Mouse (Mus musculus) Patski (cell line): ENCODE measurements at regions not wholly inside any gene's neighbourhood (a gene's known extent, or its start where the extent isn't known, plus 50 kb on each side); places are given as distances from the start of the nearest gene placed in this dataset.

Experiments
- ATAC-seq: fragments of 100-300 bp; one replicate; pipeline ENCODE4 v1.8.0; 2021
- CTCF ChIA-PET: fragments of 350-600 bp; sonication (Branson Sonifier 250); formaldehyde crosslinking; loops from one replicate; lab custom pipeline; 2022; ENCODE audit warnings: inconsistent platforms; lab: Charles Lee
- POLR2A ChIA-PET: fragments of 350-600 bp; sonication (Branson Sonifier 250); formaldehyde crosslinking; loops from one replicate; lab custom pipeline; 2022; ENCODE audit warnings: antibody characterized with exemption, inconsistent platforms; lab: Charles Lee
- DNase-seq: peaks from one replicate; pipeline ENCODE4 v3.0.0-alpha.2; 2011; ENCODE audit warnings: low read depth, low spot score
- H3K27me3 ChIP-seq: fragments of 371-371 bp; one replicate; pipeline ENCODE4 v1.5.1; 2021
- CTCF ChIP-seq: fragments of 100-300 bp; IDR thresholded peaks from one replicate; pipeline ENCODE4 v1.5.1; 2021
- in situ Hi-C: fragments of 300-500 bp; cut with MboI; formaldehyde crosslinking; loops from 3 replicates; pipeline ENCODE4 v1.11.1; 2018; ENCODE audit warnings: low pct_unique_long_range_greater_than_20kb, mixed read lengths

DNA sequence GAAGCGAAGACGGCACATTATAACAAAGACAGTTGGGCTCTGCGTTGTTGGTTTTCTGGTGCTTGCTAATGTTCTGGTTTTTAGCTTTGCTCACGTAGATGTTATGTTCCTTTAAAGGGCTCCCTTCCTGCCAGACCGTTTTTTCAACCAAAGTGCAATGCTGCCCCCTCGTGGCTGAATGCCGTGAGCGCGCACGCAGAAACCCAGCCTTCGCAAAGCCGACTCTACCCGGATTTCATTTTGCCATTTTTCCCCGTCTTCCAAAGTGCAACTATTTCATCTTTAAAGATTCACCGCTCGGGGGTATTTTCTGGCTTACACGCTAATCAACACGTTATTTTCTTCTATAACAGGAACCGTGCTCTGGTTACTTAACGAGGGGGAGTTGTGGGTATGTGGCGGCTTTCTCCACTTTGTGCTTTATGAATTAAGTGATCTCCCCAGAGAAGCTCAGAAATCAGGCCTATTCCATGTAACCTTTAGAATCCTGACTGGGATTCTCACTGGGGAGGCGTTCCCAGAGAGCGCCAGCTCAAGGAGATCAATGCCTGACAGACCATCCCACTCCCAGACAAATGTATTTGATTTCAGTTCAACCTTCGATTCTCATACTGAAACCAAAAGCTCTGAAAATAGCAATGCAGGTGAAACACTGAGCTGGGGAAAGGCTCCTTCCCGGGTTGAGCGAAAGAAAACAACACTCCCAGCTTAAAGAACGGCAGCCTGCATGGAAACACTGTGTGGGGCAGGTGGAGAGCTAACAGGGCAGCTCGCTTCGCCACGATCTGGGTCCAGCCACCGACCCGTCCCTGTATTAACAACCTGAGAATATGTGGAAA, 318.0 kb upstream of the Noct start:
- in situ Hi-C loops = loop anchor here (5.0 to 10.0 kb wide), 4 partner anchors 211 to 1814 kb away; no protein-coding TSS in a partner anchor
- DNase-seq (peak; percentile 51), ATAC-seq (peak; percentile 94)
- no peaks in the 10 kb centered on the region for H3K27me3 ChIP-seq
- ChIA-PET CTCF (interaction anchor here (1.2 to 1.9 kb wide), 9 partner anchors 13 to 606 kb away, joined by 3 to 12 read pairs (median 4); no protein-coding TSS in a partner anchor), POLR2A (no interaction called here)
- peak; percentile 99 for TF ChIP-seq CTCF

DNA sequence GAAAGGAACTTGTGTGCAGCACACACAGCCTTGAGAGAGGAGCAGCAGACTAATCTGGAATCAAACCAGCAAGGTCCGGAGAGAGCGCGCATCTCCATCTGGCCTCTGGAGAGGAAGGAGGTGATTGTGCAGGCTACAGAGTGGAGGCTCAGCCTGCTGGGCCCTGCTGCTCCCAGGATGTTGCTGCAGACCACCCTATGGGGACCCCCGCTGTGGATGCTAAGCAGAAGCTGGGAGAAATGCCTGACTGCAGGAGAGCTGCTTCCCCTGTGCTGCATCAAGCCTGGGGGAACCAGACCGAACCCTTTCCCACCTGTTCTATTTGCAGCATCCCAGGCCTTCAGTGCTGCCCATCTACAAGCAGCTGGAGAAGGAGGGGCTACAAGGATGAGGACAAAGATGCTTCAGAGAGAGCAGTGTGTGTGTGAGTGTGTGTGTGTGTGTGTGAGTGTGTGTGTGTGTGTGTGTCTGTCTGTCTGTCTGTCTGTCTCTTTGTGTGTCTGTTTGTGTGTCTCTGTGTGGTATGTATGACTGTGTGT, 311.2 kb upstream of the Noct start:
- H3K27me3 ChIP-seq = no peaks in the 10 kb centered on the region
- no peak for DNase-seq
- ATAC-seq = no peak
- no peak for TF ChIP-seq CTCF
- in situ Hi-C loops = loop anchor here (10.0 kb wide), 1 partner anchor 262 kb away; no protein-coding TSS in a partner anchor
- POLR2A ChIA-PET = no interaction called here
- CTCF ChIA-PET = no interaction called here

DNA sequence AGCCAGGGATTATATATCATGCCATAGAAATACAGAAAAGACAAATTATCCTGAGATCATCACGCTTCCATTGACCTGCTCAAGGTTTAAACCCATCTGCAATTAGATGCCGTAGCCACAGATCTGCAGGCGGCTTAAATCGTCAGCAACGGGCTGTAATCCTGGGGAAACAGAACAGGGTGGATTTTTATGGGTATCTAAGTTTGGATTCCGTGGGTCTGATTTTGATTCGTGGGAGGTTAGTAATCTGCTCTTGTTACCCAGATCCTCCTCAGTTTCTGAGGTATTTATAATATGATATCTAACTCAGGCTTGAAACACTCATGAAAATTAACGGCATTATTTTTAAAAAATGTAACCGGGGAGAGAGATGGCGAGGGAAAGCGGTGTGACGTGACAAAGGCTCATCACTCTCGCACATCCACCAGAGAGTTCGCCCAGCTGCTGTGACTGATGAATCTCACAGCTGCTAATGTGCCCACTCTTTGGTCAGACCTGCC, 309.3 kb upstream of the Noct start:
- no peak for DNase-seq
- POLR2A ChIA-PET = no interaction called here
- in situ Hi-C loops = loop anchor here (10.0 kb wide), 1 partner anchor 260 kb away; no protein-coding TSS in a partner anchor
- CTCF ChIA-PET = no interaction called here
- no peaks in the 10 kb centered on the region for H3K27me3 ChIP-seq
- ATAC-seq = no peak
- no peak for TF ChIP-seq CTCF

DNA sequence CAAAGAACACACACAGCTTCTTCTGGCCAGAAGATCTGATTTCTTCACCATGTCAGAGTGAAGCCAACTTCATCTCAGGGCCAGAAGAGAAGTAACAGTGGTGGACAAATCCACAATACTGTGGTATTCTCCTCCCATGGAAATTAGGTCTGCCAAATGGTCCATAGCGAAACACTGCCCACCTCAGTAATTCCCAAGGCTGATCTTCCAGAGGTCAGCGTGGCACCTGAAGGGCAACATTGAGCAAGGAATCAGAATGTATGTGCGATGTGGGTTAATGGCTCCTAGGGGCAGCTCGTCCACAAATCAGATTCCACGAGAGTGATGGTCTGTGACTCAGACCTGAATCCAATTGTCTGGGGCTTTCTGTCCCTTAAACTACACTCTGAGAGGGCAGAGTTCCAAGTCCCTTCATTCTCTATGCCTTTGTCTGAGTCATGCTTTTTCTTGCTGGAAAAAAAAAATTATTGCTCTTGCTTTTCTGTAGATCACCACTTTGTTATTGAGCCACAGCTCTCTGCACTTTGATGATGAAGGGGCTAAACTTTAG, 307.9 kb upstream of the Noct start:
- peak; percentile 28 for DNase-seq
- no peak for TF ChIP-seq CTCF
- peak; percentile 85 for ATAC-seq
- no peaks in the 10 kb centered on the region for H3K27me3 ChIP-seq
- in situ Hi-C loops = loop anchor here (10.0 kb wide), 1 partner anchor 258 kb away; no protein-coding TSS in a partner anchor
- ChIA-PET CTCF (interaction anchor here (1.2 kb wide), 1 partner anchor 39 kb away, joined by 3 read pairs; no protein-coding TSS in a partner anchor), POLR2A (no interaction called here)

DNA sequence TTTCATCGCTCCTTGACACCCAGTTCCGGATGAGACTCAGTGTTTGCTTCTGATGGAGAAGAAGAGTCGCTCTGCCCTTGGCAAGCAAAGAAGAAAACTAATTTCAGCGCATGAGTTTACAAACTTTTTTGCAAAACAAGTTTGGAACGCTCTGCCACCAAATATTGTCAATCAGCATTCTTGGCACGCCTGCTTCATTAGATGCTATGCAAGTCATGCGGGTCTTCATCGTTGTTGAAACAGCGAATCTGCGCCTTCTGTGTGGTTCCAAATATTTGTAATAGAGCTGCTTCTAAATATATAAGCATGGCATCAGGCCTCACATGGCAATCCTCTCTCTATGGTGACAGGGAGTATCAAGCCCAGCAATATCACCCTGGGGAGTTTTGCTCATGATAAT, 301.9 kb upstream of the Noct start:
- CTCF ChIA-PET = no interaction called here
- DNase-seq = no peak
- TF ChIP-seq CTCF = no peak
- ATAC-seq = no peak
- H3K27me3 ChIP-seq = no peaks in the 10 kb centered on the region
- in situ Hi-C loops = no loop called here
- POLR2A ChIA-PET = no interaction called here

DNA sequence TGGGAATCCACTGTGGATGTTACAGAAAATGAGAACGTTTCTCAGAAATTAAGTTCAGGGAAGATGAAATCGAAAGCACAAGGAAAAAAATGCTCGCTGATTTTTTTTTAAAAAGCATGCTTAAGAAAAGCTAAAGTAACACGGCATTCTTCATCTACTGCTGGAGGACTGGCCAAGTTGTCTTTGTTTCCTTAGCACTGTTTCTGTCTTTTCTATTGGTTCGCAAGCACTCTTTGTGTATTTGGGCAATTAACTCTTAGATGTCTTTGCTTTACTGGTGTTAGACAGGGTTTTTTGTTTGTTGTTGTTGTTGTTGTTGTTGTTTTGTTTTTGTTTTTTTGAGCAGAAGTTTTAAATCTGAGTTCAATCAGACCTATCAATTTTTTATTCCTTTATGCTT, 301.4 kb upstream of the Noct start:
- ChIA-PET CTCF (no interaction called here), POLR2A (no interaction called here)
- TF ChIP-seq CTCF = no peak
- H3K27me3 ChIP-seq = no peaks in the 10 kb centered on the region
- in situ Hi-C loops = no loop called here
- ATAC-seq = no peak
- DNase-seq = no peak

DNA sequence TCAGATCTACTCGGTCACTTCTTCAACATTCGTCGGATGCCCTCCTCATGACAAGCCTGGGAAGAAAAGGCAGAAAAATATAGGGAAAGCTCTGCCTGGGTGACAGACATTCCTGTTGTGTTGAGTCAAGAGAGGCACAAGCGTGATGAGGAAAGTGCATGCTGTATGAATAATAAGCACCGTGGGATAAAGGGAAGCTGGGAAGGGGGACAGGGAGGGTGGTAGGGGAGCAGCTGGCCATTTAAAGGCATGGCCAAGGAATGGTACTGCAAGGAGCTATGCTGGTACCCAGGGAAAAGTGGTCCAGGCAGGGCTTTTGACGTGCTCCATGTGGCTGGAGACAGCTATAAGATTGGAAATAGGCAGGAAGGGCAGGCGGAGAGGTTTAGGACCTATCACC, 300.9 kb upstream of the Noct start:
- ChIA-PET POLR2A (no interaction called here), CTCF (interaction anchor here (1.6 kb wide), 2 partner anchors 9 to 17 kb away, joined by 3 to 4 read pairs; no protein-coding TSS in a partner anchor)
- no peak for TF ChIP-seq CTCF
- ATAC-seq = no peak
- DNase-seq = no peak
- in situ Hi-C loops = no loop called here
- peaks cover under 1% of the 10 kb centered on the region for H3K27me3 ChIP-seq

DNA sequence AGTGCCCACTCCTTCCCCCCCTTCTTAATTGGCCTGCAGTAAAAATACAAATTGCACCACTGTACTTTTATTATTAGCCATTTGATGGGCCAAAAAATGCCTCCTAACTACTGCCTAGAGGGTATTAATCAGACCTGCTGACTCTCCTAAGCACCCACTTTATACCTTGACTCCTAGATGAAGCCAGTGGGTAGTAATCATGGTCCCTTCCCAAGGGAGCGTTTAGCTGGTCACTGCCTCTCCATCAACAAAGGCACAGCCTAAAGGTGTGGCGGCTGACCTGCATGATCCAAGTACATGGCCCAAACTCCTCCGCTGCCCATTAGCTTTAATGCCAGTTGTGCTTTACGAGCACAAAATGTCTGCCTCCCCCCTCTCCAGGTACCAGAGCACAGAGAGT, 296.9 kb upstream of the Noct start:
- in situ Hi-C loops = no loop called here
- CTCF ChIA-PET = no interaction called here

DNA sequence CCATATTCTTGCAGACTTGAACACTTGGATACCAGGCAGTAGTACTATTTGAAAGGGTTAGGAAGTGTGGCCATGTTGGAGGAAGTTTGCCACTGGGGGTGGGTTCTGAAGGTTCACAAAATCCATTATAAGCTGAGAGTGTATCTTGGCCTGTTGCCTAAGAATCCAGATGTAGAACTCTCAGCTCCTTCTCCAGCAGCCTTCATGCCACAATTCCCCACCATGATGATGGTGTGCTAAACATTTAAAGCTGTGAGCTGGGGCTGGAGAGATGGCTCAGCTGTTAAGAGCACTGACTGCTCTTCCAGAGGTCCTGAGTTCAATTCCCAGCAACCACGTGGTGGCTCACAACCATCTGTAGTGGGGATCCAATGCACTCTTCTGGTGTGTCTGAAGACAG, 295.2 kb upstream of the Noct start:
- no peak for DNase-seq
- ChIA-PET CTCF (interaction anchor here (1.0 kb wide), 1 partner anchor 9 kb away, joined by 4 read pairs; no protein-coding TSS in a partner anchor), POLR2A (no interaction called here)
- no peak for TF ChIP-seq CTCF
- peaks cover 6% of the 10 kb centered on the region for H3K27me3 ChIP-seq
- no peak for ATAC-seq
- in situ Hi-C loops = no loop called here

More for the DNA sequence above, 296.9 kb upstream of the Noct start:
- no peak for TF ChIP-seq CTCF
- no peak for ATAC-seq
- POLR2A ChIA-PET = no interaction called here
- no peak for DNase-seq
- peaks cover 6% of the 10 kb centered on the region for H3K27me3 ChIP-seq

DNA sequence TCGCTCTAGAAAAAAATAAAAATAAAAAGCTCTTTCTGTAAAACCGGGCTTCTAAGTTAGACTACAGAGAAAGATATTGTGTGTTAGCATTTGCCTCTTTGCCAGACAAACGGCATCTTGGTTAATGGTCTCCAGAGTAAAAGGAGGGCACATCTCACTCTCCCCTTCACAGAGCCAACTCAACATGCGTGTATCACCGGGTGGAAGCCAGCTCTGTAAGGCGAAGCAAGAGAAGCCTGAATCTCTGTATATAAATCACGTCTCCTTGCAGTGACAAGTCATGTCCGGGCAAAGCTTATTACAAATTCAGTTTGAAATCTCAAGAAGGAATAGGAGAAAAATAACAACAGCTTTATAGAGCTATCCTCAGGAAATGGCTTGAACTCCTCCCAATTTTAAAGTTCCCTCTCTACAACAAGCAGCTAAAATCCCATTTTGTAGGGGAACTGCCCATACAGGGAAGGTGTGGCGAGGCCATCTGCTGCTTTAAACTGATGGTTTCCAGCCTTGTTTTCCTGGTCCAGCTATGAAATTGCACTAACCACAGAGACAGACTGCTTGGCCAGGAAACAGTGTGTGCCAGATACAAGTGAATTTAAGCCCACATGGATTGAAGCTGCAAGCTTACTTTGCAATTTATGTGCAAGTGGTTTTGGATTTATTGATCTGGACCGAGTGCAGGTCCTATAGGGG, 291.7 kb upstream of the Noct start:
- no peak for TF ChIP-seq CTCF
- no peak for DNase-seq
- peaks cover 6% of the 10 kb centered on the region for H3K27me3 ChIP-seq
- ChIA-PET POLR2A (no interaction called here), CTCF (interaction anchor here (0.7 kb wide), 1 partner anchor 9 kb away, joined by 3 read pairs; no protein-coding TSS in a partner anchor)
- in situ Hi-C loops = no loop called here
- ATAC-seq = no peak
